Mouse (Mus musculus) midbrain, embryonic 13.5 days (tissue): ENCODE results near the gene B3gnt6. TPM values are rescaled to one million over a fixed set of nuclear protein-coding genes. Genes with fewer than 3 reads are reported as not detected.

Experiments used
- ATAC-seq: fragments of 200-750 bp; cut with Nextera tagmentation; 2 replicates; pipeline ENCODE4 v1.8.0; 2017; ENCODE audit warnings: mild to moderate bottlenecking, moderate TSS enrichment, moderate library complexity
- H3K27ac ChIP-seq: fragments of 300-500 bp; sonication (generic); 2 replicates; pipeline ENCODE4 v1.5.1; 2015; ENCODE audit warnings: inconsistent platforms, mild to moderate bottlenecking, moderate library complexity
- H3K27me3 ChIP-seq: fragments of 300-500 bp; sonication (generic); 2 replicates; pipeline ENCODE4 v1.6.1; 2015; ENCODE audit warnings: mild to moderate bottlenecking, inconsistent platforms
- H3K36me3 ChIP-seq: fragments of 300-500 bp; sonication (generic); 2 replicates; pipeline ENCODE4 v1.6.1; 2015; ENCODE audit warnings: mild to moderate bottlenecking, inconsistent platforms
- H3K4me1 ChIP-seq: fragments of 300-500 bp; sonication (generic); replicated peaks from 2 replicates; pipeline ENCODE4 v1.6.1; 2015; ENCODE audit warnings: inconsistent platforms
- H3K4me2 ChIP-seq: fragments of 300-500 bp; sonication (generic); replicated peaks from 2 replicates; pipeline ENCODE4 v1.6.1; 2015; ENCODE audit warnings: moderate library complexity, mild to moderate bottlenecking, inconsistent platforms
- H3K4me3 ChIP-seq: fragments of 300-500 bp; sonication (generic); replicated peaks from 2 replicates; pipeline ENCODE4 v1.5.1; 2015; ENCODE audit warnings: mild to moderate bottlenecking, inconsistent platforms
- H3K9ac ChIP-seq: fragments of 300-500 bp; sonication (generic); replicated peaks from 2 replicates; pipeline ENCODE4 v1.6.1; 2015; ENCODE audit warnings: mild to moderate bottlenecking, inconsistent platforms
- H3K9me3 ChIP-seq: fragments of 300-500 bp; sonication (generic); 2 replicates; pipeline ENCODE4 v1.6.1; 2016; ENCODE audit warnings: mild to moderate bottlenecking, inconsistent platforms
- WGBS: fragments of 180-500 bp; shearing (Covaris S2); methylation state at CpG from one replicate; pipeline ENCODE4 v1.1.7; 2015; 5-methylcytosine and 5-hydroxymethylcytosine counted together
- polyA plus RNA-seq: library from polyadenylated mRNA; unstranded; fragments of >200 nt; fragmentation: Nextera tagmentation; extraction: Ambion mirVana; gene quantifications from 2 replicates; pipeline ENCODE4 v1.2.1, GENCODE M21; 2015

B3gnt6 gene
- 0.07 and 0.10 TPM in 2 replicates for polyA plus RNA-seq

DNA sequence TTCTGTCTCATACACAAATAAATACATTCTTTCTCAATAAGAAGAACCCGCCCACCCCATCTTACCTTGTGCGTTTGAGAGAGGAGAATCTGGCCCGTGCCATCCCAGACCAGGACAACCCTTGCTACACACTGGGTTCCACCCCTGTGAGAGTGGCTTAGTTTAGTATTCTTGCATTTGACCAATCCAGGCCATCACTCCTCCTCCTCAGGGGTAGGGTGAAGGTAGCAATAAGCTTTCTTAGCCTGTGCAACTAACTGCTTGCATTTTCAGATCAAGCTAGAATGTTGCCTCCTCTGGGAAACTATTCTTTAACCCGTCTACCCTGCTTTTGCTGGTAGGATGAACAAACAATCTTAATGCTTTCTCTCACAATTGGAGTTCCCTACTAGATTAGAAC is at the start of gene B3gnt6:
B3gnt6 (minus strand) TSS at position 101 of the 400 bp plus-strand sequence.
- H3K9me3 ChIP-seq, result no peaks in the 10 kb centered on the region
- no peak within 1 kb of the TSS for H3K4me3 ChIP-seq
- H3K36me3 ChIP-seq, result no peaks in the 10 kb centered on the region
- H3K27me3 ChIP-seq, result peaks cover 37% of the 10 kb centered on the region
- H3K4me2 ChIP-seq, result no peak within 1 kb of the TSS
- ATAC-seq, result no peak
- 96% methylated on average over 4 of the region's 4 CpGs for WGBS
- H3K4me1 ChIP-seq, result peaks cover 2% of the 10 kb centered on the region
- no peak within 1 kb of the TSS for H3K9ac ChIP-seq
- no peak within 1 kb of the TSS for H3K27ac ChIP-seq

DNA sequence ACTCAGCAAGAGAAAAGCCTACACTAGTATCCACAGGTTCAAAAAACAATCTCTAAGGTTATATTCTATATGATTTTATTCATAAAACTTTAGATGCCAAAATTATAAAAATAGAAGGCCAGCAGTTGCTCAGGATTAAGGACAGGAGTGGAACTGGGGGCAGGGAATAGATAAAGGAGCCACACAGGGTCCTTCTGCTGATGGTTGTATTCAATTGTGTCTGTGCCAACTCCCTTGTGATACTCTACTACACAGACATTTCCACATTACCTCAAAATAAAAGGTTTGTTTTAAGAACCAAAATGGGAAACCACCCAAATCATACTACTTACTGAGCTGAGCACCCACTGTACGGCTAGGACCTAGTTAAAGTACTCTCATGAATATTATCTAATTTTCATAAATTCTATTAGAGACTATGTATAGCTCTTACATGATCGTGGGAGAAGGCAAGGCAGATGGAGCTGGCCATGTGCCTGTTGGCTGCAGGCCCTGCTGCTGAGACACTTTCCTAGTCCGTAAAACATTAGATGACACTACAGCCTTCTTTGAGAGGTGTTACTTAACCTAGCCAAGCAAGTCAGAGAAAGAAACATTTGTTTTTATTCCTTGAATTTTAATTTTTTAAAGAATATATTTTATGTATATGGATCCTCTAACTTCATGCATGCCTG is 37.5 kb upstream of the B3gnt6 start:
- Histone ChIP-seq H3K36me3 (no peaks in the 10 kb centered on the region), H3K4me1 (no peaks in the 10 kb centered on the region), H3K4me3 (no peak overlapping the region), H3K27me3 (no peaks in the 10 kb centered on the region), H3K9me3 (no peaks in the 10 kb centered on the region), H3K27ac (no peak overlapping the region), H3K4me2 (no peak overlapping the region), H3K9ac (no peak overlapping the region)
- 90% methylated on average over 3 of the region's 3 CpGs for WGBS
- ATAC-seq, result no peak

DNA sequence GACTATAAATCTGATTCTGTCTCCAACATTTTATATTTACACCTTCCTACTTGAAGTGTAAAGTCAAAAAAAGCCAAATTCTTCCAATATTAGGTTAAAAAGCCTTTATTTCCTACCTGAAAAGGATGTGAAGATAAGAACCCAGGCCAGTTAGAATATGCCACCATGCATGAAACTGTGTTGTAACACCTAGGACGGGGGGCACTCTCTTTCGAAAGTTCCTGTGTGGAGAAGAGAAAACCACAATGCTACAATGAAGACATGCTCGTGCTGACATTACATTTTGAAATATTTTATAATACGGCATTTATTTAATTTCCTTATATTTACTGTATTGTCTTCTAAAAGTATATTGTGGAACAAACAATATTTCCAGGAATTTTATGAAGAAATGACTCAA is 24.5 kb upstream of the B3gnt6 start:
- Histone ChIP-seq H3K4me1 (no peaks in the 10 kb centered on the region), H3K27ac (no peak overlapping the region), H3K4me2 (no peak overlapping the region), H3K27me3 (no peaks in the 10 kb centered on the region), H3K4me3 (no peak overlapping the region), H3K9me3 (no peaks in the 10 kb centered on the region), H3K36me3 (no peaks in the 10 kb centered on the region; the same call in 1 of the 2 replicates), H3K9ac (no peak overlapping the region)
- 95% methylated on average over 4 of the region's 4 CpGs for whole genome bisulfite sequencing
- ATAC-seq, result no peak

GRCm38 (mm10) chr7:98216713-98217112 is 17.4 kb upstream of the B3gnt6 start:
- Histone ChIP-seq H3K9ac (no peak overlapping the region), H3K4me2 (no peak overlapping the region), H3K4me3 (no peak overlapping the region), H3K36me3 (no peaks in the 10 kb centered on the region; the same call in 1 of the 2 replicates), H3K27me3 (no peaks in the 10 kb centered on the region), H3K27ac (no peak overlapping the region), H3K4me1 (no peaks in the 10 kb centered on the region), H3K9me3 (no peaks in the 10 kb centered on the region)
- ATAC-seq, result no peak

- Histone ChIP-seq H3K27ac (no peak overlapping the region), H3K4me3 (no peak overlapping the region), H3K4me2 (no peak overlapping the region), H3K4me1 (no peaks in the 10 kb centered on the region), H3K9ac (no peak overlapping the region), H3K36me3 (no peaks in the 10 kb centered on the region), H3K27me3 (peaks cover 8% of the 10 kb centered on the region; the same call in 1 of the 2 replicates), H3K9me3 (no peaks in the 10 kb centered on the region)
- 71% methylated on average over 4 of the region's 4 CpGs for whole genome bisulfite sequencing
- no peak for ATAC-seq
Measured at GRCm38 (mm10) chr7:98202946-98203345, 3.7 kb upstream of the B3gnt6 start.

- H3K4me1 ChIP-seq, result no peaks in the 10 kb centered on the region
- no peak overlapping the region for H3K9ac ChIP-seq
- no peaks in the 10 kb centered on the region for H3K36me3 ChIP-seq
- H3K4me3 ChIP-seq, result no peak overlapping the region
- ATAC-seq, result no peak
- H3K9me3 ChIP-seq, result no peaks in the 10 kb centered on the region
- no peak overlapping the region for H3K27ac ChIP-seq
- no peak overlapping the region for H3K4me2 ChIP-seq
- peaks cover 15% of the 10 kb centered on the region for H3K27me3 ChIP-seq
- 88% methylated on average over 5 of the region's 5 CpGs for WGBS
Measured at GRCm38 (mm10) chr7:98201493-98202028, 2.3 kb upstream of the B3gnt6 start.

DNA sequence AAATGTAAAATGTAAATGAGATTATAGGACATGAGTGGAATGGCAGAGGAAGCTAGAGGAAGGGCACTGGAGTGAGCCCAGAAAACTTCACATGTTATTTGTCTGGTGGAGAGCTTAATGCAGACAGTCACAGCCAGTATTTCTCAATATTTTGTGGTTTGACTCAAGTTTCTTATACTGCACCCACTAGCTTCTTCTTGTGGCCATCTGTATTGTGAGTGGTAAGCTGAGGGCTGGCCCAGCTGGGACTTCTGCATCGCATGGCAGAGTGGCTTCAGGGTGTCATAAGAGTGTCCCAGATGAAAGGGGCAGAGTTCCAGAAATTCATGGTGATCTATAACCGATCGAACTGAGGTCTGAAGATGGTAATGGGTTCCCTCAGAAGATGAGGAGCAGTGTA is 1.1 kb upstream of the B3gnt6 start:
- no peaks in the 10 kb centered on the region for H3K4me1 ChIP-seq
- no peaks in the 10 kb centered on the region for H3K36me3 ChIP-seq
- WGBS, result 92% methylated on average over 3 of the region's 3 CpGs
- H3K4me3 ChIP-seq, result no peak overlapping the region
- peaks cover 27% of the 10 kb centered on the region for H3K27me3 ChIP-seq
- no peak overlapping the region for H3K27ac ChIP-seq
- H3K9ac ChIP-seq, result no peak overlapping the region
- no peak overlapping the region for H3K4me2 ChIP-seq
- ATAC-seq, result no peak
- no peaks in the 10 kb centered on the region for H3K9me3 ChIP-seq

DNA sequence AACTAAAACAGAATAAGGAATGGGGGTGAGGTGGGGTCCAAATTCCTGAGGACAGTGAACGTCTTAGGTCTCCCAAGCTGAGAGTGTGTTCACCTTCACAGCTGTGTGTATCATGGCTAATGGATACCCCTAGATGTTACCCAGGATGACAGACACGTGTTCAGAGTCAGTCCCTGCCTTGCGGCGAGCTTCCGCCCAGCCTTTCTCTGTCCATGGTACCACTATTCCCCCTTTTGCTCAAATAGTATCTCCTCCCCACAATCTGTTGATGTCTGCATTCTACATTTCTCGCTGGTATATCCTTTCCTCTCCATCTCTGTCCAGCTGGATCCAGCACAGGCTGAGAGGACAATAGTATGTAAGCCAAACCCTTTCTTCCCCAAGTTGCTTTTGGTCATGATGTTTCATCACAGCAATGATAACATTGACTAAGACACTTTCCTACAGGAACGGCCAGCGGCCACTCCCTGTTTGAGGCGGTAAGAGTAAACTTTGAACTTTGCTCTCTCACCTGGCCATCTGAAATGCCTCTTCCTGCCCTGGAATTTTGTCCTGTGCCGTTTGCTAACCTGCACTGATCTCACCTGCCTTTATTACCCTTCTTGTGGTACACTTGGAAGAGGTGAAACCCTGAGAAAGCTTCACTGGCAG is 4.0 kb downstream of the B3gnt6 start:
- WGBS, result 49% methylated on average over 10 of the region's 10 CpGs
- H3K4me2 ChIP-seq, result no peak overlapping the region
- ATAC-seq, result no peak

GRCm38 (mm10) chr7:98194026-98194792 is 5.1 kb downstream of the B3gnt6 start:
- ATAC-seq, result peak; percentile 68

More for the DNA sequence above, 4.0 kb downstream of the B3gnt6 start:
- Histone ChIP-seq H3K9me3 (no peaks in the 10 kb centered on the region), H3K27me3 (peaks cover 74% of the 10 kb centered on the region), H3K36me3 (no peaks in the 10 kb centered on the region), H3K4me3 (no peak overlapping the region), H3K27ac (no peak overlapping the region), H3K4me1 (peaks cover 16% of the 10 kb centered on the region), H3K9ac (no peak overlapping the region)

GRCm38 (mm10) chr7:98193515-98194025 is 5.7 kb downstream of the B3gnt6 start:
- H3K36me3 ChIP-seq, result no peaks in the 10 kb centered on the region
- H3K4me2 ChIP-seq, result peak overlapping the region; percentile 81
- H3K4me1 ChIP-seq, result peaks cover 16% of the 10 kb centered on the region
- peak; percentile 79 for ATAC-seq
- 4% methylated on average over 36 of the region's 36 CpGs for WGBS
- no peak overlapping the region for H3K27ac ChIP-seq
- H3K9me3 ChIP-seq, result no peaks in the 10 kb centered on the region
- H3K4me3 ChIP-seq, result peak overlapping the region; percentile 46
- H3K9ac ChIP-seq, result peak overlapping the region; percentile 50
- H3K27me3 ChIP-seq, result peaks cover 87% of the 10 kb centered on the region

More at GRCm38 (mm10) chr7:98194026-98194792, 5.1 kb downstream of the B3gnt6 start:
- H3K4me1 ChIP-seq, result peaks cover 16% of the 10 kb centered on the region
- peak overlapping the region; percentile 50 for H3K9ac ChIP-seq
- no peaks in the 10 kb centered on the region for H3K36me3 ChIP-seq
- peak overlapping the region; percentile 81 for H3K4me2 ChIP-seq
- peaks cover 85% of the 10 kb centered on the region for H3K27me3 ChIP-seq
- WGBS, result 2% methylated on average over 61 of the region's 61 CpGs
- no peak overlapping the region for H3K27ac ChIP-seq
- H3K9me3 ChIP-seq, result no peaks in the 10 kb centered on the region
- H3K4me3 ChIP-seq, result peak overlapping the region; percentile 46

- no peak for ATAC-seq
- no peak overlapping the region for H3K4me3 ChIP-seq
- H3K9ac ChIP-seq, result no peak overlapping the region
- peaks cover 23% of the 10 kb centered on the region for H3K4me1 ChIP-seq
- no peak overlapping the region for H3K27ac ChIP-seq
- no peaks in the 10 kb centered on the region for H3K36me3 ChIP-seq
- peaks cover 78% of the 10 kb centered on the region for H3K27me3 ChIP-seq
- H3K9me3 ChIP-seq, result no peaks in the 10 kb centered on the region
- H3K4me2 ChIP-seq, result no peak overlapping the region
- WGBS, result 69% methylated on average over 17 of the region's 17 CpGs
Measured at GRCm38 (mm10) chr7:98191571-98192250, 7.6 kb downstream of the B3gnt6 start.
